Mouse (Mus musculus) thymus, adult 2 months (tissue): ENCODE results near the gene Clpsl2. TPM values are rescaled to one million over a fixed set of nuclear protein-coding genes. Genes with fewer than 3 reads are reported as not detected.

Source experiments
- DNase-seq: peaks from one replicate; pipeline ENCODE4 v3.0.0; 2021
- H3K27ac ChIP-seq: fragments of 200-500 bp; 2 replicates; pipeline ENCODE4 v1.5.1; 2012; ENCODE audit warnings: low read length, control low read depth; ENCODE audit not compliant: control insufficient read depth, insufficient read depth
- H3K27me3 ChIP-seq: fragments of 200-500 bp; 2 replicates; pipeline ENCODE4 v1.6.1; 2012; ENCODE audit warnings: mild to moderate bottlenecking, low read length, moderate library complexity, mixed read lengths; ENCODE audit not compliant: control insufficient read depth, insufficient read depth
- H3K36me3 ChIP-seq: fragments of 200-500 bp; 2 replicates; pipeline ENCODE4 v1.6.1; 2012; ENCODE audit warnings: mild to moderate bottlenecking, low read length, moderate library complexity; ENCODE audit not compliant: control insufficient read depth, insufficient read depth
- H3K4me1 ChIP-seq: fragments of 200-500 bp; replicated peaks from 2 replicates; pipeline ENCODE4 v1.6.1; 2012; ENCODE audit warnings: low read length; ENCODE audit not compliant: control insufficient read depth, insufficient read depth
- H3K4me3 ChIP-seq: fragments of 200-500 bp; 2 replicates; pipeline ENCODE4 v1.5.1; 2012; ENCODE audit warnings: mild to moderate bottlenecking, low read length, control low read depth, moderate library complexity; ENCODE audit not compliant: control insufficient read depth, insufficient read depth
- CTCF ChIP-seq: fragments of 200-500 bp; IDR thresholded peaks from 2 replicates; pipeline ENCODE4 v1.5.1; 2012; ENCODE audit warnings: mild to moderate bottlenecking, control low read depth, low read length, moderate library complexity, borderline replicate concordance; ENCODE audit not compliant: control insufficient read depth, poor library complexity, insufficient read depth; ENCODE audit errors: extremely low read depth
- POLR2A ChIP-seq: fragments of 200-500 bp; IDR thresholded peaks from 2 replicates; pipeline ENCODE4 v1.6.1; 2012; ENCODE audit warnings: mild to moderate bottlenecking, low read length, control low read depth, moderate library complexity; ENCODE audit not compliant: control insufficient read depth, poor library complexity, insufficient read depth; ENCODE audit errors: extremely low read depth
- WGBS: fragments of 180-500 bp; shearing (Covaris S2); methylation state at CpG from one replicate; pipeline ENCODE4 v1.1.7; 2018; 5-methylcytosine and 5-hydroxymethylcytosine counted together
- polyA plus RNA-seq: library from polyadenylated mRNA; depleted of rRNA; stranded (reverse); fragments of >200 nt; gene quantifications from 2 replicates; pipeline ENCODE4 v1.2.3, GENCODE M21; 2012

Clpsl2 gene
- polyA plus RNA-seq, 1 experiment = not detected

GRCm38 (mm10) chr17:28531946-28532345 lies 17.3 kb upstream of the Clpsl2 start:
- DNase-seq = no peak
- 54% methylated on average over 18 of the region's 18 CpGs for WGBS
- H3K4me1 ChIP-seq = peaks cover 9% of the 10 kb centered on the region
- H3K27ac ChIP-seq = no peak overlapping the region
- H3K36me3 ChIP-seq = no peaks in the 10 kb centered on the region
- H3K4me3 ChIP-seq = no peak overlapping the region
- H3K27me3 ChIP-seq = no peaks in the 10 kb centered on the region
- TF ChIP-seq CTCF (no peak), POLR2A (no peak)

GRCm38 (mm10) chr17:28532557-28532956 lies 16.7 kb upstream of the Clpsl2 start:
- Histone ChIP-seq H3K4me3 (no peak overlapping the region), H3K27me3 (no peaks in the 10 kb centered on the region), H3K36me3 (no peaks in the 10 kb centered on the region), H3K4me1 (peaks cover 4% of the 10 kb centered on the region), H3K27ac (no peak overlapping the region)
- TF ChIP-seq POLR2A = no peak
- TF ChIP-seq CTCF = no peak
- DNase-seq = no peak
- 89% methylated on average over 7 of the region's 7 CpGs for WGBS

- Histone ChIP-seq H3K4me1 (no peaks in the 10 kb centered on the region), H3K27ac (no peak overlapping the region), H3K27me3 (no peaks in the 10 kb centered on the region), H3K4me3 (no peak overlapping the region), H3K36me3 (no peaks in the 10 kb centered on the region)
- no peak for TF ChIP-seq POLR2A
- TF ChIP-seq CTCF = no peak
- no peak for DNase-seq
- 94% methylated on average over 13 of the region's 13 CpGs for WGBS
These were observed 15.9 kb upstream of the Clpsl2 start for GRCm38 (mm10) chr17:28533327-28533726.

GRCm38 (mm10) chr17:28537881-28538280 lies 11.3 kb upstream of the Clpsl2 start:
- no peak for TF ChIP-seq CTCF
- no peak for TF ChIP-seq POLR2A
- no peak for DNase-seq

GRCm38 (mm10) chr17:28546925-28547324 lies 2.3 kb upstream of the Clpsl2 start:
- DNase-seq = no peak
- Histone ChIP-seq H3K4me1 (no peaks in the 10 kb centered on the region), H3K4me3 (no peak overlapping the region), H3K36me3 (no peaks in the 10 kb centered on the region), H3K27ac (no peak overlapping the region), H3K27me3 (no peaks in the 10 kb centered on the region)
- TF ChIP-seq CTCF (no peak), POLR2A (no peak)
- WGBS = 88% methylated on average over 1 of the region's 1 CpGs

More at GRCm38 (mm10) chr17:28537881-28538280, 11.3 kb upstream of the Clpsl2 start:
- Histone ChIP-seq H3K36me3 (no peaks in the 10 kb centered on the region), H3K4me1 (no peaks in the 10 kb centered on the region), H3K4me3 (no peak overlapping the region), H3K27ac (no peak overlapping the region), H3K27me3 (no peaks in the 10 kb centered on the region)
- WGBS = 60% methylated on average over 12 of the region's 12 CpGs

- H3K27me3 ChIP-seq = no peaks in the 10 kb centered on the region
- 87% methylated on average over 11 of the region's 11 CpGs for WGBS
These were observed 661 bp upstream of the Clpsl2 start for GRCm38 (mm10) chr17:28548550-28548949.

More at GRCm38 (mm10) chr17:28548550-28548949, 661 bp upstream of the Clpsl2 start:
- H3K36me3 ChIP-seq = no peaks in the 10 kb centered on the region
- H3K27ac ChIP-seq = no peak overlapping the region
- H3K4me3 ChIP-seq = no peak overlapping the region
- no peaks in the 10 kb centered on the region for H3K4me1 ChIP-seq
- no peak for DNase-seq
- TF ChIP-seq POLR2A = no peak
- TF ChIP-seq CTCF = no peak
